Mouse (Mus musculus) brain, adult 2 months (tissue): ENCODE measurements around the gene Gmfg.

Source experiments
- DNase-seq: peaks from one replicate; pipeline ENCODE4 v3.0.0; 2011; ENCODE audit warnings: low read depth, low spot score

Gene Gmfg

DNA sequence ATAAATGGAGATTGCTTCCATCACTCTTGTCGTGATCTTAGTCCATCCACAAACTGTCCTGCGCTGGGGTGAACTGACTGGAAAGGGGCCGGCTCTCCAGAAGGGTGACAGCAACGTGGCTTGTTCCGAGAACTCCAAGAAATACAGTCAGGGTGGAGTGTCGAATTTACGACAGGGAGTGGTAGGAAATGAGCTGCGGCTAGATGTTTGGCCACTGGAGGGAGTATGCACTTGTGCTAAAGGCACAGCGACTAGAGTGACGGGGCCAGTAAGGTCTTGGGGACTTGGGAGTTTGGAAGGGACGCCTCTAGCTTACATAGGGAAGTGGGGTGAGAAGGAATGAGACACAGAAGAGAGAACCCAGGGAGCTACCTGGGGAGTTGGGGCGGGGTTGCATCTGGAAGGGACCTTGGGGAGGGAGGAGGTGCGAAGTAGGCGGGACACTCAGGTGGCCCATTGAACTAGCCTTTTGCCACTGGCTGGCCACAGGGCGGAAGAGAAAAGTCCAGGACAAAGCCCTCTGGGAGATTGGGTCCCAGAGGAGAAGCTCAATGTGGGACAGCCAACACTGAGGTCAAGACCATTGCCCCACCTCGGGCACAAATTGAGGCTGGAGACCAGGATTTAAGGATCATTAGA, at the start of gene Gmfg:
TSS of gene Gmfg (plus strand) at position 516 of the 639 bp plus-strand sequence.
- peak; percentile 93 for DNase-seq

- no peak for DNase-seq
These were observed 46.9 kb upstream of the Gmfg start for GRCm38 (mm10) chr7:28390331-28390730.

DNA sequence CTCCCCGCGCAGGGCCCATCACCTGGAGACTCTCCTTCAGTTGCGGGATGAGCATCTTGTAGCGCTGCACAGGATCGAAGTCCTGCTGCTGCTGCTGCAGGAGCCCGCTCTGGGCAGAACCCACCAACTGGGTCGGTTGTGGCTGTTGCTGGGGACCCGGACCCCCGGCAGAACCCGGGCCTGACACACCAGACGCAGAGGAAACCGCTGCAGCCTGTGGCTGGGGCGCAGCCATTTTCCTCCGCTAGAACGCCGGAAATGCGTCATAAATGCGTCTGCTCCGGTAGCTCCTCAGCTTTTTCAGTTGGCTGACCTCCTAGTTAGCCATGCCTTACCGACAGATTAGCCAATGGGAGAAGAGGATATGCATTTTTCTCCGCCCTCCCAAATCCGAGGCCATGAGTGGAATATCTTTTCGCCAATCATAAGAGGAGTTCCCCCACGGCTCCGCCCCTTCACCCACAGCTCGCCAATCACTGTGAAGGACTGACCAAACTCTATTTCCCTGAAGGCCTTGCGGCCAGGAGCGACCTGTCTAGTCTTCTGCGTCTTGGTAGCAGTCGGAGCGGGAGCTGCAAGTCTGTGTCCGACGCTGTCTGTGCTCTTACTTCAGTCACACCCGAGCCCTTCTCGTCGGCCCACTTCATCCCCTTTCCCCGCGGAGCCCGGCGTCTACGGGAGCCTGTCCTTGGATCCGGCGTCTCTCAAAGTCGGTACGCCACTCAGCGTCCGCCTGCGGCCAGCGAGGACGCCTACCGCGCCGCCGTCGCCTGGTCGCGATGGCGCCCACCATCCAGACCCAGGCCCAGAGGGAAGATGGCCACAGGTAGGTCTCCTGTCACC, 44.6 kb upstream of the Gmfg start, which contains the start of the genes Med29 and Paf1:
TSS of gene Med29 (minus strand) at position 280 of the 843 bp plus-strand sequence.
TSS of gene Paf1 (plus strand) at position 523 of the 843 bp plus-strand sequence.
- peak; percentile 100 for DNase-seq

DNA sequence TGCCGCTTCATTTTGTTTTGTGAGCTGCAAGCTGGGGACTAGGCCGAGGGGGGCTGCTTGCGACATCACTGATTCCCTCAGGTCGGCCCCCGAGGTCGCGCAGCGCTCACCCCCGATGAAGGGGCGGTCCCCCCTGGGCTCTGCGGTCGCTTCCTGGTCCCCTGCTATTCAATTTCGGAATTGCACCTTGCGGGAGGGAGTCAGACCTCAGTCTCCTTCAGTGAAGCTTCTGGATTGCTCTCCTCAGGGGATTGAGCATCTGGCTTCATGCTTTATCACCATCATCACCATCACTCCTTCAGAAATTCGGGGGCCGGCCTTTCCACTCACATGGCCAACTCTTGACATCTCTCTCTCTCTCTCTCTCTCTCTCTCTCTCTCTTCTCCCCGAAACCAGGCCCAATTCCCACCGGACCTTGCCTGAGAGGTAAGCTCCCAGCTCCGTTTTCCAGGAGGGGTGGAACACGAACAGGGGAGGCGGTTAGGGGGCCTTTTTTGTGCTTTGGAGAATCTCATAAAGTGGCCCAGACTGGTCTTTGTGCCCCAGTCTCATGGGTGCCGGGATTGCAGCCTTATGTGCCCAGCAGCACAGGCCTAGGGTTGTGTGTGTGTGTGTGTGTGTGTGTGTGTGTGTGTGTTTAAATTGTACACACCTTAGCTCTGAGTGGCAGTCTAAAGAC, 43.8 kb upstream of the Gmfg start:
- no peak for DNase-seq

DNA sequence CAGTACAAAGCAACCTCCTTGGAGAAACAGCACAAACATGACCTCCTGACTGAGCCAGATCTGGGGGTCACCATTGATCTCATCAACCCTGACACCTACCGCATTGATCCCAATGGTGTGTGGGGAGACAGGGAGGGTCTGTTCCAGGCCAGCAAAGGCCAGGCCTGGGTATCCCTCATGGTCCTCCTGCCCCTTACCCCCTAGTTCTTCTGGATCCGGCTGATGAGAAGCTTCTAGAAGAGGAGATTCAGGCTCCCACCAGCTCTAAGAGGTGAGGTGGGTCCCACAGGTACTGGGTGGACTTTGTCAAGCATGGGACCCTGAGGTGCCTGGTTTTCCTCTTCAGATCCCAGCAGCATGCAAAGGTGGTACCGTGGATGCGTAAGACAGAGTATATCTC, 41.8 kb upstream of the Gmfg start:
- no peak for DNase-seq

DNA sequence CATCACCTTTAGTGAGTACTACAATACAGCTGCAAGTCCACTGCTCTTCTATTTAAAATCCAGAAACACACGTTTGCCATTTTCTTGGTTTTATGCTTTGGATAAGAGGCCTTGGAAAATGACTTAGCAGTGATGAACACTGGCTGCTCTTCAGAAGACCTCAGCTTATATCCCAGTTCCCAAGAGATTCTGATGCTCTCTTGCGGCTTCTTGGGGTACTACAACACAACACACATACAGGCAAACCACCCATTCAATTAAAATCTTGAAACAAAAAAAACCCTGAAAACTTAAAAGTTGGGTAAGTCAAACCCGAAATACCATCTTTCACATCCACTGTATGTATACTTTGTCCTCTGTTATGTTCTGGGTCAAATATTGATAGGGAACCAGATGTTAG, 39.2 kb upstream of the Gmfg start:
- peak; percentile 56 for DNase-seq

GRCm38 (mm10) chr7:28398696-28399340, 38.4 kb upstream of the Gmfg start:
- DNase-seq, result no peak

- no peak for DNase-seq
These were observed 36.2 kb upstream of the Gmfg start for GRCm38 (mm10) chr7:28401030-28401429.

DNA sequence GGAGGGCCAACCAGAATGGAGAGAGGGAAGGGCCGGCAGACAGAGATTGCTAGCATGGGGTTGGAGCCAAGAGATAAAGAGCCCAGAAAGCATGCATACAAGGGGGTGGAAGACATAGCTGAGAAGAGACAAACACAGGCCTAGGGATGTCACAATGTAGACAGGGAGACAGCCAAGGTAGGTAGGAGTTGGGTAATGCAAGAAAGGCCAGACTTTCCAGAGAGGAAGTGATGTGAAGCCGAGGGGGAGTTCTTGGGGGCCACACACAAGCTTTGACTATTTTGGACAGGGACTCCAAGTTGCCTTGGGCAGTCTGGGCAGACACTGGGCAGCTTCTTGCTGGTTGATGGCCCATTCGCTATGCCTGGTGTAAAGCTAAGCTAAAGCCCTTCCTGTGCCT, 35.3 kb upstream of the Gmfg start:
- no peak for DNase-seq

DNA sequence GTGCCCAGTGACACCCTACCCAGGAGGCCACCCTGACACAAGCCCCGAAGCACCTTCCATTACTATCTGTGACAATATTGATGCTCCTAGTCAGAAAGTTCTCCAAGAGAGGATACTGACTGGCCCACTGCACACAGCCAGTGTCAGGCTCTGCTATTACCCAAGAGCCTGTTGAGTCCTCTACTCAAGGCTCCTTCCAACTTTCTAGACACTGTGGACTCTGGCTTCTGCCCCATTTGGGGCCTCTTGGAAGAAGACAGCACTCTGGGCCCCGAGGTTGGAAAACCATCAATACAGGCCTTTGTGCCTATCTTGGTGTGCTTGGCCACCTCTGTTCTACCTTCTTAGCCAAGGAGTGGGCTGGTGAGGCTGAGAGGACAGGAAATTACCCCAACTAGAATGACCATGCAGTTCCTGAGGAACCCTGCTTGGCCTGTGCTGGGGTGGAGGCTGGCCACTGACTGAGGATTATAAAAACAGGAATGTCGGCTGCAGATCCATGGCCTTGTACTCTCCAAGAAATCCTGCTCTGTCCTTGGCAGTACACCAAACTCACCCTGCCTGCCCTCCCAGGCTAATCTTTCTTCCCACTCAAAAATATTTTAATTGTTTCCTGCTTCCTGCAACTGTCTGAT, 26.3 kb upstream of the Gmfg start:
- DNase-seq, result no peak

GRCm38 (mm10) chr7:28412826-28413225, 24.4 kb upstream of the Gmfg start:
- DNase-seq, result no peak

DNA sequence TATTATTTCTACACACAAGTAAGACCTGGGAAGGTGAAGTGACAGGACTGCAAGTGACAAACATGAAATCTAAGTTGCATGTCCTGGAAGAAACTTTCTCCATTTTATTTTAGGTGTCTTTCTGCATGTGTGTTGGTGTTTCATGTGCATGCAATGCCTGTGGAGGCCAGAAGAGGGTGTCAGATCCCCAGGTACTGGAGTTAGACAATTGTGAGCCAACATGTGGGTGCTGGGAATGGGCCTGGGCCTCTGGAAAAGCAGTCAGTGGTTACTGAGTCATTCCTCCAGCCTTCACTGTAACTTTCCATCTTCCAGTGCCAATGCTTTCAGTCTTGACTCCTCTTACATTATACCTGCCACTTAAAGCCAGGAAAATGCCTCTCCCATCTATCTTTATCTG, 19.9 kb upstream of the Gmfg start:
- no peak for DNase-seq

- DNase-seq, result peak; percentile 69
These were observed 19.1 kb upstream of the Gmfg start for GRCm38 (mm10) chr7:28418096-28418670.

- DNase-seq, result no peak
These were observed 17.8 kb upstream of the Gmfg start for GRCm38 (mm10) chr7:28419416-28419815.

GRCm38 (mm10) chr7:28423018-28423417, 14.2 kb upstream of the Gmfg start:
- no peak for DNase-seq

- DNase-seq, result peak; percentile 67
These were observed 9.5 kb upstream of the Gmfg start for GRCm38 (mm10) chr7:28427738-28428137.

GRCm38 (mm10) chr7:28430512-28430911, 6.7 kb upstream of the Gmfg start:
- no peak for DNase-seq

DNA sequence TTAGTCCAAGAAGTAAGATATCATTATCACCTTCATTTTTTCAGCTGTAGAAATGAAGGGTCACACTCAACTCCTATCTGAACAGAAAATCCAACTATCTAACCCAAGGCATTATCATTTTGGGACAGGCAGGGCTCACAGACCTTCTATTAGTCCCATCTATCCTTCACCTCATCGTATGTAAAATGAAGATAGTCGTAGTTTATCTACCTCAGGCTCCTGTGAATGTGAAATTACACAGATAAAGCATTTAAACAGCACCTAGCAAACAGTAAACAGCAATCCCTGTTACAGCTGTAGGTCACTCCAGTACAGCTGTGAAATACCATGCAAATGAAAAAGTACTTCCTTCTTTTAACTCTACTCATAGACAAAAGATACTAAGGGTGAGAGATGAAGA, 5.0 kb upstream of the Gmfg start:
- no peak for DNase-seq

DNA sequence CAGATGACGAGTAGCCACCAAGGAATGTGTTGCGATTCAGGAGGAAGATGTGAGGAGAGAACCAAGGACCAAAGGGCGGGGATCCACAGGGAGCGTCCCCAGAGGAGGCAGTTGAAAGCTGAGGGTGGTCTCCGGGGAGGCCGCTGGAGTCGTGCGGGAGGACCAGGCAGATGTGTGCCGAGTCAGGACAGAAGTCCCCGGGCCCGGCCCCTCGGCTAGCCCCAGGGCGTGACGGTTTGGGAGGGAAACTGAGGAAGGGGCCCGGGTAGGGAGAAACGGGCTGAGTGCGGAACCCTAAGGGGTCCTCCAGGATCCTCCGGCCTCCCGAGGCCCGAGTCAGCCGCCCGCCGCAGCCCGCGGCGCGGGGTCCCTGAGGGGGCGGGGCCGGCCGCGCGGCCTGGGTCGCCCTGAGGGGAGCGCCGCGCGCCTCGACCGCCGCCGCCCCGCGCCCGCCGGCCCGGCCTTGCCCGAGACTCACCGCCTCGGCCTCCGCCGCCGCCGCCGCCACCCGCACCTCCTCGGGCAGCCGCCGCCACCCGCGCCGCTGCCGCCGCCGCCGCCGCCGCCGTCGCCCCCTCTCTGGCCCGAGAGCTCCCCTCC, 1.5 kb upstream of the Gmfg start:
- DNase-seq, result no peak

DNA sequence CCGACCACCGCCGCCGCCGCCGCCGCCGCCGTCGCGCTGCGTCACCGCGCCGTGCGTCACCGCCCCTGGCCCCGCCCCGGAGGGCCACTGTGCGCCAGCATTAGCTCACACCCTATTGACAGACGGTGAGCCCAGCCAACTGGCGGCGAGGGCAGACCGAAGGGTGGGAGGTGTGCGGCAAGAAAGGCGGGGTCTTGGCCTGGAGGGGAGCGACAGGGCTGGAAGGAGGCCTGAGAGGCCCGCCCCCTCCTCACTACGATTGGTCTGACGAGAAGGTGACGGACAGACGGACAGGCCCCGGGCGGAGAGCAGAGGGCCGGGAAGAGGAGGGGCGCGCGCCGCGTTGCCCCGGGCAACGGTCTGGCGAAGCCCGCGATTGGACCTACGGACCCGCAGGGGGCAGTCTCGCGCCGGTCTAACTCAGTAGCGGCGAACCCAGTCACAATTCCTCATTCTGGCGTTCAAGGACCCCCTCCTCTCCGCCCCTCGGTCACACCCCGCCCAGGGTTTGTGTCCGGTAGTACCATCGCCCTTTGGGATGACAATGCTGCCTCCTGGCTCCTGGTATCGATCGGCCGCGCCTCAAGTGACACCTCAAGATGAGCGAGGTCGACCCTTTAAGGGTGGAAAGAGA, 859 bp upstream of the Gmfg start:
- DNase-seq, result peak; percentile 100
